Mouse (Mus musculus) Patski (cell line): ENCODE measurements around the gene Klhl11. TPM values are rescaled to one million over a fixed set of nuclear protein-coding genes. Genes with fewer than 3 reads are reported as not detected.
A peak's percentile ranks its signal among the peaks of the same experiment; 100 is the strongest.

Experiments used
- ATAC-seq: fragments of 100-300 bp; one replicate; pipeline ENCODE4 v1.8.0; 2021
- CTCF ChIA-PET: fragments of 350-600 bp; sonication (Branson Sonifier 250); formaldehyde crosslinking; loops from one replicate; lab custom pipeline; 2022; ENCODE audit warnings: inconsistent platforms; lab: Charles Lee
- POLR2A ChIA-PET: fragments of 350-600 bp; sonication (Branson Sonifier 250); formaldehyde crosslinking; loops from one replicate; lab custom pipeline; 2022; ENCODE audit warnings: antibody characterized with exemption, inconsistent platforms; lab: Charles Lee
- DNase-seq: peaks from one replicate; pipeline ENCODE4 v3.0.0-alpha.2; 2011; ENCODE audit warnings: low read depth, low spot score
- H3K27me3 ChIP-seq: fragments of 371-371 bp; one replicate; pipeline ENCODE4 v1.5.1; 2021
- CTCF ChIP-seq: fragments of 100-300 bp; IDR thresholded peaks from one replicate; pipeline ENCODE4 v1.5.1; 2021
- in situ Hi-C: fragments of 300-500 bp; cut with MboI; formaldehyde crosslinking; loops from 3 replicates; pipeline ENCODE4 v1.11.1; 2018; ENCODE audit warnings: low pct_unique_long_range_greater_than_20kb, mixed read lengths
- polyA plus RNA-seq: library from polyadenylated mRNA; unstranded; gene quantifications from one replicate; pipeline ENCODE4 v1.2.3, GENCODE M21; 2021

The Klhl11 gene
- polyA plus RNA-seq, 1 experiment from 2014 or later = 10.9 TPM

DNA sequence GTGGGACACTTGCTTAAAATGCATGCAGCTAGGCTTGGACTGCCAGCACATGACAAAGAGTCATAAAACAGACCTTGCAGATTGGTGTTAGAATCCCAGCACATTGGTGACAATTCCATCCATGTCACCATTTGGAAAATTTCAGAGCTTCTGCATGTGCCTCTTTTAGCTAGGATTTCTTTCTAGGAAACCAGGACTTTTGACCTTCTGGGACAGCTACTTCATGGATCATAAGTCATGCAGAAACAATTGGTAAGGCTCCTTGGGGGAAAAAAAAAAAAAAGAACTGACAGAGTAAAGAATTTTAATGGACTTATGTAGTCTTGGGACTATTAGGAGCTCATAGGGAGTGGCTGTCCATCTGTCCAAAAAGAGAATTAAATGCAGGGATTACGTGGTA lies 34.6 kb downstream of the Klhl11 start:
- no peaks in the 10 kb centered on the region for H3K27me3 ChIP-seq
- CTCF ChIA-PET = interaction anchor here (0.7 to 2.6 kb wide), 3 partner anchors 9 to 45 kb away, joined by 3 to 15 read pairs (median 3); no protein-coding TSS in a partner anchor
- ATAC-seq = no peak
- POLR2A ChIA-PET = no interaction called here
- peak; percentile 30 for DNase-seq
- in situ Hi-C loops = no loop called here
- no peak for TF ChIP-seq CTCF

DNA sequence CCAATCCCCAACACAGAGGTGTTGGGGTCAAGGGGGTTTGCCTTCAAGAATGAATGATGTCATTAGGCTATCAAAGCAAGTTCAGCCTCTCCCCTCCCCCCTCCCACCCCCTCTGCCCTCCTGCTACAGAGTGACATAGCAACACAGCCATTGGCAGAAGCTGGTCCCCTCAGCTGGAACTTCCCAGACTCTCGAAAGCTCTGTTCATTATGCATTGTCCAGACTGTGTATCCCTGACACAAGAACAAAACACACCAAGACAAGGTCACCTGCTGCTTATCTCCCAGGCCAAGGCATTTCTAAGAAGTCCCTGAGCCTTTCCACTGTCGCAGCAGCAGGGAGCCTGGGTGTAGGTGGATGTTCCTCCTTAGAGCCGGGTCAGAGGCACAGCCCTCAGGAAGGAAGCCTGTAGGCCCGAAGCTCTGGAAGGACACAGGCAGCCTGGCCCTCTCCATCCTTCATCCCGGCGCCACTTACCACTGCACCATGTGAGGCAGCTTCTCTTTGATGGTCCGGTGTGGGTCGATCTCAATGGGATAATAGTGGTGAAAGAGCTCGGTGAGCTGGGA lies 36.8 kb downstream of the Klhl11 start:
- H3K27me3 ChIP-seq = no peaks in the 10 kb centered on the region
- ATAC-seq = no peak
- ChIA-PET CTCF (interaction anchor here (1.0 to 1.2 kb wide), 3 partner anchors 10 to 41 kb away, joined by 3 to 5 read pairs (median 4); no protein-coding TSS in a partner anchor), POLR2A (interaction anchor here (0.7 kb wide), 1 partner anchor 50 kb away, joined by 3 read pairs; no protein-coding TSS in a partner anchor)
- in situ Hi-C loops = no loop called here
- no peak for TF ChIP-seq CTCF
- DNase-seq = no peak

DNA sequence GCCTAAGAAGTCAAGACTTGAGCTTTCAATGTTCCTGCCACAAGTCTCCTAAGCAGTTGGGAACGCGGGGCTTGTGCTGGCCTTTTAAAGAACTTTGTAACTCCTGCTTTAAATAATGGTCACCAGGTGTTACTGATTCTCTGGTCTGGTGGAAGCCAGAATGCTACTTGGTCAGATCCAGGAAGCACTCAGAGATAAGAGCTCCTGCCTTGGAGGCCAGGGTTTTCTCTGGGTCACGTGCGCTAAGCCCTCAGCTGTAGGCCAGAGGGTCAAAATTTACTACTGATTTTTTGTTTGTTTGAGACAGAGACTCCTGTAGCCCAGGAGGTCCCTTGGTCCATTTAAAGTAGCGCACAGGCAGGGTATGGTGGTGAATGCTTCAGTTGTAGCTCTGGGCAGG lies 40.5 kb downstream of the Klhl11 start:
- in situ Hi-C loops = no loop called here
- POLR2A ChIA-PET = interaction anchor here (0.6 kb wide), 1 partner anchor 1011 kb away, joined by 3 read pairs; no protein-coding TSS in a partner anchor
- no peaks in the 10 kb centered on the region for H3K27me3 ChIP-seq
- CTCF ChIA-PET = no interaction called here
- DNase-seq (no peak), ATAC-seq (no peak)
- TF ChIP-seq CTCF = no peak

DNA sequence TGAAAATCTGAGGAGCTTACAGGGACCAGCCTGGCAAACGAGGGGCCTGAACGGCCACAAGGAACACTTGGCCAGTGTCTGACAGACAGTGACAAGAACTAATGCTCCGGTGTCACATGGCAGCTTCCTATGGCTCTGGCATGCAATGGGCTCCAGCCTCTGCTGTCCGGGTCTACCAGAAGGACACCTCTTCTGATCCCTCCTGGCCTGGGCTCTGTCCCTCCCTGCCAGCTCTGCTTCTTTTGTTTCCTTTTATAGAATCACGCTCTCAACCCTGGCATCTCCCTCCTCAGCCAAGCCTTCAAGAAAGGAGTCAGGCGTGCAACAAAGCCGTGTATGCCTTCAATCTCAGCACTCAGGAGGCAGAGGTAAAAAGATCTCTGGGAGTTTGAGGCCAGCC lies 42.5 kb downstream of the Klhl11 start:
- ATAC-seq (no peak), DNase-seq (no peak)
- ChIA-PET POLR2A (interaction anchor here (1.1 to 1.3 kb wide), 3 partner anchors 9 to 16 kb away, joined by 3 read pairs; partner anchors contain the start of gene P3h4), CTCF (interaction anchor here (1.1 kb wide), 1 partner anchor 62 kb away, joined by 3 read pairs; no protein-coding TSS in a partner anchor)
- no peaks in the 10 kb centered on the region for H3K27me3 ChIP-seq
- TF ChIP-seq CTCF = no peak
- in situ Hi-C loops = no loop called here

DNA sequence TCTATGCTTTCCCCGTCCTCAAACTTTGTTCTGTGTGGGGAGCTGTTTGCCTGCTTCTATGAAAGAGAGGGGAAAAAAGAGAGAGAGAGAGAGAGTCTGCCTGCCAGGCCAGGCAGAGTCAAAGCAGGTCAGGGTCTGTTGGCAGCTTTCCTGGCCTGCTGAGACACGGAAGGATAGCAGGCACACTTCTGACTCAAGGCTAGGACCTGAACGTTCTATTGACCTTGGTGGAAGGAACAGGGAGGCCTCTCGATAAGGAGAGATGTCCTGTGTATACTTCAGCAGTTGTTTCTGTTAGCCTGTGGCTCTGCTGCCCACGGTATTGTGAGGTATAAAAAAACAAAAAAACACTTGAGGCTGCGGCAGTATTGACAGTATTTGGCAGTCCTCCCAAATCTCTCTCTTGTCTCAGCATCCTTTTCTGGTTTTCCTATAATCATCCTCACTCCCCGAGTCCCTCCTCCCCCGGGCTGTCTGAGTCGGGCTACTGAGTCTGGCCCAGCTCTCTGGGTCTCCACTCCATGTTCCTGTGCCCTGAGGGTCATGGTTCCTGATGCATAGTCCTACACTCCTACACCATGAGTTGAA lies 43.8 kb downstream of the Klhl11 start:
- TF ChIP-seq CTCF = no peak
- ChIA-PET CTCF (interaction anchor here (1.1 kb wide), 1 partner anchor 9 kb away, joined by 3 read pairs; no protein-coding TSS in a partner anchor), POLR2A (interaction anchor here (0.9 to 1.3 kb wide), 3 partner anchors 9 to 34 kb away, joined by 3 read pairs; partner anchors contain the start of gene P3h4)
- DNase-seq = no peak
- in situ Hi-C loops = loop anchor here (5.0 kb wide), 2 partner anchors 39 to 129 kb away; no protein-coding TSS in a partner anchor
- ATAC-seq = no peak
- no peaks in the 10 kb centered on the region for H3K27me3 ChIP-seq

DNA sequence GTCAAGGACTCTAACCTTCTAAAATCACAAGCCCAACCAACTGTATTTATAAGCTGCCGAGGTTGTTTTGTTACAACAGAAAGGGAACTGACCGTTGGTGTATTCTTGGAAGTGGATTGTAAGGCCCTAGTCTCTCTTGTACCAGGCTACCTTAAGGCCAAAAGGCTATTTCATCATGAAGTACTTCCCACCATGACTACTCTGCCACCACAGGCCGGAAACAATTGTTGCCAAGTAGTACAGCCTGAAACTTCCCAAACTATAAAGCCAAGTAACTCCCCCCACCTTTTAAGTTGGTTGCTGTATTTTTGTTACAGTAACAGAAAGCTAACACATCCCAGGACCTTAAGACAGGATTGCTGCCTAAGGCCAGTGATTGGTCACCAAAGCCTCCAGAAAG lies 45.7 kb downstream of the Klhl11 start:
- no peak for TF ChIP-seq CTCF
- ChIA-PET POLR2A (interaction anchor here (0.6 kb wide), 2 partner anchors 182 to 336 kb away, joined by 3 to 5 read pairs; partner anchors contain the start of gene Hcrt), CTCF (interaction anchor here (1.4 to 2.5 kb wide), 3 partner anchors 11 to 95 kb away, joined by 5 to 15 read pairs (median 6); no protein-coding TSS in a partner anchor)
- DNase-seq (no peak), ATAC-seq (no peak)
- H3K27me3 ChIP-seq = no peaks in the 10 kb centered on the region
- in situ Hi-C loops = loop anchor here (5.0 kb wide), 2 partner anchors 40 to 130 kb away; no protein-coding TSS in a partner anchor

DNA sequence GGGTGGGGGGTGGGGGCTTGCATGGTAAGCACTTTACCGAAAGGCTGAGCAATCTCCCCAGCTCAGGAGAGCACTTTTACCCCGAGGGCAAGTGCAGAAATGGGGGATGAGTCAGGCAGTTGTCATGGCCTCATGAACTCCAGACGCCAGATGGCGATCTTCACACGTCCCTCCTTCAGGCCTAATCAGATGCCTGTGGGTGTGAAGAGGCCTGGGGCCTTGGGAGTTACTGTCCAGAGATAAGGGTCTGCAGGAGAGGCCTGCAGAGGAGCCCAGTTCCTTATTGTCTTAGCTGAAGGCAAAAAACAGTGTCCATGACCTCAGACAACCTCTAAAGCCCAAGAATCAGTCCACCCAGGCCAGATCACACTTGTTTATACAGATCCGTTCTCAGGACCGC lies 46.7 kb downstream of the Klhl11 start:
- no peaks in the 10 kb centered on the region for H3K27me3 ChIP-seq
- ChIA-PET POLR2A (interaction anchor here (1.0 kb wide), 1 partner anchor 27 kb away, joined by 3 read pairs; no protein-coding TSS in a partner anchor), CTCF (interaction anchor here (0.7 to 2.5 kb wide), 9 partner anchors 10 to 102 kb away, joined by 3 to 15 read pairs (median 5); partner anchors contain the start of gene Acly)
- peak; percentile 93 for TF ChIP-seq CTCF
- peak; percentile 76 for ATAC-seq
- in situ Hi-C loops = loop anchor here (5.0 kb wide), 2 partner anchors 41 to 131 kb away; no protein-coding TSS in a partner anchor
- no peak for DNase-seq

DNA sequence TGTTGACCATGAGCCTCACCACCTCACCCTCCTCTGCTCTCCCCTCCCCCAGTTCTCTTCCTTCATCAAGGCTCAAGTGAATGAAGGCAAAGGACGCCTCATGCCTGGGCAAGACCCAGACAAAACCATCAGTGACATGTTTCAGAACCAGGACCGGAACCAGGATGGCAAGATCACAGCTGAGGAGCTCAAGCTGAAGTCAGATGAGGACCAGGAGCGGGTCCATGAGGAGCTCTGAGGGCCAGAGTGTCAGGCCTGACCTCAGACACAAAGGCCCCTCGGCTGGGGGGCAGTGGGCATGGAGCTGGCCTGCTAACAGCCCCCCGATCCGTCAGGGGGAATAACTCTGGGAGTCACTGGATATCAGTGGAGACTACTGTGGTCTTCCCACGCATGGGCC lies 48.7 kb downstream of the Klhl11 start:
- no peak for ATAC-seq
- H3K27me3 ChIP-seq = no peaks in the 10 kb centered on the region
- in situ Hi-C loops = loop anchor here (5.0 kb wide), 1 partner anchor 273 kb away; no protein-coding TSS in a partner anchor
- CTCF ChIA-PET = interaction anchor here (1.8 kb wide), 1 partner anchor 132 kb away, joined by 4 read pairs; no protein-coding TSS in a partner anchor
- TF ChIP-seq CTCF = no peak
- DNase-seq = no peak
- POLR2A ChIA-PET = interaction anchor here (0.5 kb wide), 1 partner anchor 261 kb away, joined by 5 read pairs; no protein-coding TSS in a partner anchor

DNA sequence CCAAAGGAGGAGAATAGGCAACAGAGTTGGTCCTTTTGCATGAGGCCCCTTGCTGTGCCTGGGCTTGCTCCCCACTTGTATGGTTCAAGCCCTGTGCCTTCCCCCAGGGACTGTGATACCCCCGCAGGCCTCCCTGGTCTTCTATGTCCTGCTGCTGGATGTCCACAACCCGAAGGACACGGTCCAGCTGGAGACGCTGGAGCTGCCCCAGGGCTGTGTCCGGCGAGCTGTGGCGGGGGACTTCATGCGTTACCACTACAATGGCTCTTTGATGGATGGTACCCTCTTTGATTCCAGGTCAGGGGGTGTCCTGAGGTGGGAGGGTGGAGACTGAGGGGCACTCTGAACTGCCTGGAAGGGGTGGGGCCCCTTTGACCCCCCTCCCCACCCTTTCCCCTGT lies 51.0 kb downstream of the Klhl11 start:
- in situ Hi-C loops = loop anchor here (5.0 kb wide), 1 partner anchor 276 kb away; no protein-coding TSS in a partner anchor
- ChIA-PET POLR2A (no interaction called here), CTCF (no interaction called here)
- ATAC-seq (no peak), DNase-seq (no peak)
- TF ChIP-seq CTCF = no peak
- no peaks in the 10 kb centered on the region for H3K27me3 ChIP-seq
